Mouse (Mus musculus) monocyte, adult 2 months (primary cell): Measurements from ENCODE around the gene Ap5s1.
"Not testable (repeated sequence)": the region's sequence is repeated elsewhere in the genome, so short reads cannot be mapped to it uniquely, and the experiment has no call there.

ENCODE experiments used
- DNase-seq, 2 experiments: peaks; one replicate each; pipeline ENCODE4 v3.0.0; 2022; ENCODE audit warnings: low spot score in 2 of 2, low read depth in 1 of 2

Ap5s1 gene

DNA sequence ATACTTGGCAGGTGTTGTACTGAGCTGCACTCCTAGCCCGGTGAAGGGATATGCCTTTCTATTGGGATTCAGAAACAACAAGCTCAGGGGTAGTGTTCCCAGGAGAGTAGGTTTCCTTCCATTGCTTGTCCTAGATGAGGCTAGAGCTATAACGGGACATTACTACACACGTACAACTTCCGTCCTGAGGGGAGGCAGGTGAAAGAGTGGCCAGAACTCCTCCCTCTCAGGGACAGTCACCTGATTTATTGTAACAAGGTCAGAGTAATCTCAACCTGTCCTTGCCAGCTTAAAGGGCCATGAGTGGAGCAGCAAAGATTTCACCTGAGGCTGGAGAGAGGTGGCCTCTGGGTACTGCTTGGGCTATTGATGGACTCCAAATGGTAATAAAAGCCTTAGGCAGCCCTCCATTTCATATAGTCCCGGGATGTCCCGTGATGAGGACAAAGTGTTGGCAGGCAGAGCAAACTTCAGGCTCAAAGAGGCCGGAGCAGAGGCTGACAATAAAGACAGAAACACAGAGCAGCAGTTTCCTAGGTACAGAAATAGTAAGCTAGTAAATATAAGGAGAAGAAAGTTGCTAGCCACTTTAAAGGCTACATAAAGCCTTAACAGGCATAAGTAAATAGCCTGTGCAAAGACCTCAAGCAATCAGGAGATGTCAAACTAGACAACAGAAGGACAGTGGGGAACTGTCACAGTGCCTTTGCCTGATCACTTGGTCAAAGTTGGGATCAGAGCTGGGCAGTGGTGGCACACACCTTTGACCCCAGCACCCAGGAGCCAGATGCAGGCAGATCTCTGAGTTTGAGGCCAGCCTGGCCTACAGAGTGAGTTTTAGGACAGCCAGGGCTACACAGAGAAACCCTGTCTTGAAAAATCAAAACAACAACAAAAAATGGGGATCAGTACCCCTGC is 9.3 kb downstream of the Ap5s1 start:
- DNase-seq: no peak

DNA sequence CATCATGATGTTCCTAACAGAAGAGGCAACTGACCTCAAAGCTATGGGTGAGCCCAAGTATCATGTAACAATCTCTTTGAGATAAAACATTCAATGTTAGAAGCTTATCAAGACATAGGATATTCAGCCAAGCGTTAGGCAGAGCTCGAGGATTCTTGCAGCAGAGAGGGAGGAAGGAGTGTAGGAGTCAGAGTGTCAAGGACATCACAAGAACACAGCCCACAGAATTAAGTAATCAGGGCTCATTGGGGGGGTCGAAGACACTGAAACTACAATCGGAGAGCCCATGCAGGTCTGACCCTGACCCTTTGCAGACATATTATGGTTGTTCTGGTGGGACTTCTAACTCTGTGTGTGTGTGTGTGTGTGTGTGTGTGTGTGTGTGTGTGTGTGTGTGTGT is 13.2 kb downstream of the Ap5s1 start:
- no peak for DNase-seq

DNA sequence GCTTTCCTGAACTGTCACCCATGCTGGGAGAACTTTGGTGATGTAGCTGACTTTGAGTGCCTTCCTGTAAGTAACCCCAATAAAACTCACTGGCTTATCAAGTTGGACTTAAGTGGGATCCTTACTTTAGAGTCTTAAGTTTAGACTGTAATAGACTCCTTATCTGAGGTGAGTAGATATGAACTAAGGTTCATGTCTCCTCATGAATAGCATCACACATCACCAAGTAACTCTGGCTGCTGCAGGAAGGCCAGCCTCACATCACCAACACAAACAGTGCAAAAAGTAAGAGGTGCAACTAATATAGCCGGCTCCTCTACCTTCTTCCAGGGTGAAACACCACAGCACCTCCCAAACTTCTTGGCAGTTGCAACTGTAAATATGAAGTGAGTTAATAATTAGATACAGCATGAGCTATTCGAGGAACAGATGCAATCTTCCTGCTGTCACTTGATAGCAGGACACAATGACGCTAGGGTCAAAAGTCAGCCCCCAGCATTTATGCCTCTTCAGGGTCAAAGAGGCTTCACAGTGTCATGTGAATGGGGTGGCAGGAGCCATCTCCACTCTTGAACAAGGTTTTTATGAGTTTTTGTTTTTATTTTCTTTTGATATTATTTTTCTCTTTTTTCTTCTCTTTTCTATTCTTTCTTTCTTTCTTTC is 15.1 kb downstream of the Ap5s1 start:
- no peak for DNase-seq

DNA sequence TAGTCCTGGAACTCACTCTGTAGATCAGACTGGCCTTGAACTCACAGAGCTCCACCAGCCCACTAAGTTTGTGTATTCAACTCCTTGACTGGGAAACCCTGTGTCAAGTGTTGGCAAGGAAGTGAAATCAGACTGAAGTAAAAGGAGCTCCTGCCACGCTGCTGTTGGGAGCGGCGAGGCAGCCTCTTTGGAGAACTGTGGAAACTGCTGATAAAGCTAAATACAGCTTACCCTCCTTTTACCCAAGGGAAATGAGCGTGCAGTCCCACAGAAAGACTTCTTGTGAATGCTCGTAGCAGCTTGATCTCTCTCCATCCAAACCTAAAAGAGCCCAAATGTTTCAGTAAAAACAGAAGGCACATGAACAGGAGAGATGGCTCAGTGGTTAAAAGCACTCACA is 15.7 kb downstream of the Ap5s1 start:
- DNase-seq: no peak

DNA sequence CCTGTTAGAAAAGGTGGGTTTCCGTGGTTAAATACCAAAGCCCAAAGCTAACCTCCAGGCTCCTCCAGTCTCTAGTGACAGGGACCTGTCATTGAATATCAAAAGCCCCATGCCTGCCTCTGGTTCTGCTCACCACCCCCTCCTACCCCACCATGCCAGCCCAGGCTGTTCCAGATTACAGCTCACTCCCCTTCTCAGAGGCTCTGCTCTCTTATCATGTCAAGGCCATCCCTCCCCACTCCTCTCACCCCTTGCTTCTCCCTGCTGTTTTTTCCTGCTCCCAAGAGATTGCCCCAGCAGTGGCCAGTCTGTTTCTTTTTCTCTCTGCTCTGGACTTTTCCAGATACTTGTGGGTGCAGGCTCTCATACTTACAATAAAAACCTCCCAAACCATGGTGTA is 16.7 kb downstream of the Ap5s1 start:
- no peak for DNase-seq

DNA sequence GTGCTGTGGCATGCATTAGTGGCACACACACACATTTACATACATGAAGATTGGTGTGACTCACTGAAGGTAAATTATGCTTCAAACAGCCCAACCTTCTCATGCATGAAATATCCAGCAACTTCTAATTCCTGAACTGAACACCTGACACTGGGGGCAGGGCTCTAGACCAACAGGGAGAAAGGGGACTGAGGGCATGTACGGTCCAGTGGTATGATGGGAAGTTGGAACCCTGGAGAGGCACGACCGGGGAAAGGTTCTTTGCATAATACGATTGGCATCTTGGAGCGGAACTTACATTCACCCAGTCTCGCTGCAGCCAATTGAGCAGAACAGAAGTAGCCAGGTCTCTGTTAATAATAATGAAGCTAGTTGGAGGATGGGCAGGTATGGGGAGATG is 18.3 kb downstream of the Ap5s1 start:
- DNase-seq: no peak

DNA sequence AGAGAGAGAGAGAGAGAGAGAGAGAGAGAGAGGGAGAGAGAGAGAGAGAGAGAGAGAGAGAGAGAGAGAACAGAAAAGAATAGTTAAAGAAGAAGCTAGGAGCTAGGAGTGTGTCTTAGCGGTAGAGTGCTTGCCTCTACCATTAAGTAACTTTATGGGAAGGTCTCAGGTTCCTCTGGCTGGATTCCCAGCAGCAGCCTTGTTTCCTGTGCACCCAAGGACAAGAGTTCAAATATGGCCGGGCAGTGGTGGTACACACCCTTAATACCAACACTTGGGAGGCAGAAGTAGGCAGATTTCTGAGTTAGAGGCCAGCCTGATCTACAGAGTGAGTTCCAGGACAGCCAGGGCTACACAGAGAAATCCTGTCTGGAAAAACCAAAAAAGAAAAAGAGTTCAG is 19.8 kb downstream of the Ap5s1 start:
- DNase-seq: not testable (repeated sequence)

DNA sequence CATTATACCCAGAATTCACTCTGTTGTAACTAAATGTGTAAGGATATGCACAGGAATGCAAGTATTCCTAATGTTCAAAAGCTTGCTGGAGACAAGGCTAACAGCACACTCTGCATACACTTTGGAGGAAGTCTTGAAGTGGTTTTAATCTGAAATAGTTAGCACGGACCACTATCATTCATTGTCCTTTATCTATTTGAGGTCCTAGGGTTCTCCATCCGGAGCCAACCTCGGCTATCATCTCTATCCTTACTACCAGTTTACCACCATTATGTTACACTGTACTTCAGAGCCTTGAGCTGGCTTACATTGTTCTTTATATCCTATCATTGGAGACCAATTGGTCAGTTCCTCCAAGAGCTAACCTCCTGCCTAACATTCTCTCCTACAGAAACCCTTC is 20.4 kb downstream of the Ap5s1 start:
- DNase-seq: no peak

DNA sequence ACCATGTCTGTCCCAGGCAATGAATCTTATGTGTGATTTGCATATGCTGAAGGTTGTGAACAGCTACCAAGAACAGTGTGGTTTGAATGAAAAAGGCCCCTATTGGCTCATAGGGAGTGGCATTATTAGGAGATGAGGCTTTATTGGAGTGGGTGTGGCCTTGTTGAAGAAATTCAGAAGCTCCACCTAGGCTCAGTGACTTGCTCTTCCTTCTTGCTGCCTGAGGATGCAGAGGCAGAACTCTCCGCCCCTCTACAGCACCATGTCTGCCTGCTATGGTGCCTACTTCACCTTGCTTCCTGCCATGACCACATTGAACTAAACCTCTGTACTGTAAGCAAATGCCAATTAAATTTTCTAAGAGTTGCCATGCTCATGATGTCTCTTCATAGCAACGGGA is 25.7 kb downstream of the Ap5s1 start:
- no peak for DNase-seq

DNA sequence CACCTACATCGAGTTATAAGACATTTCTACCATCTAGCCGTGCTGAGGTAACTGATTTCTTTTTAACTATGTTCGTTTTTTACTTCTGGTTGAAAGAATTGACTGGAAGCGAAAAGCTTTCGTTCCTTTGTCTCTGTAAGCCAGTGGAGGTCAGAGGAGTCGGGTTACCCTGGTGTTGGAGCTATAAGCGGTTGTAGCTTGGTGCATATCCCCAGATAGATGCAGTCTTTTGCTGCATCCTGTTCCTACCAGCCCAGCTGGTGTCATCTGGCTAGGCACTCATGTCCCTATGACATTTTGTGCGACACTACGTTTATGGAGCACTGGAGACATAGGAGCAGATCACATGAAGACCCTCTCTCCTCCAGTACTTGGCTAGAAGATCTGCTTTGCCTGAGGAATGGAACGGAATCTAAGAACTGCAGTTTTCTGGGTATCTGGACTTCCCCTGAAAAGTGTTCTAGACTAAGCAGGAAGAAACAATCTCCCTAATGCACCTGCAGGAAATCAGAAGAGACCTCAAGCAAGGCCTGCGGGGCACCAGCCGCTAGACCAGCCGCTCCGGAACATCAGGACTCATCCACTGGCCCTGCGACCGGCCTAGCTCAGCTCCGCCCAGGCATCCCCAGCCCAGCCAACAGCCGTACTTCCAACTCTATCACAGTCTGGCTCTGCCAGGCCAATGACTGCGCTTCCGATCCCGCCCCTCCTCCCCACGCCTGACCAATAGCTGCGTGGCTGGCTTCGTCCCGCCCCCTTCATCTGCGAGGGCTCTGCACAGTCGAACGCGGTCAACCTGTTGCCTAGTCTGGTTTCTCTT is 26.6 kb downstream of the Ap5s1 start, which contains the start of gene Mavs:
TSS of gene Mavs (plus strand) at position 757 of the 820 bp plus-strand sequence.
- peak; percentile 81 to 88 for DNase-seq

DNA sequence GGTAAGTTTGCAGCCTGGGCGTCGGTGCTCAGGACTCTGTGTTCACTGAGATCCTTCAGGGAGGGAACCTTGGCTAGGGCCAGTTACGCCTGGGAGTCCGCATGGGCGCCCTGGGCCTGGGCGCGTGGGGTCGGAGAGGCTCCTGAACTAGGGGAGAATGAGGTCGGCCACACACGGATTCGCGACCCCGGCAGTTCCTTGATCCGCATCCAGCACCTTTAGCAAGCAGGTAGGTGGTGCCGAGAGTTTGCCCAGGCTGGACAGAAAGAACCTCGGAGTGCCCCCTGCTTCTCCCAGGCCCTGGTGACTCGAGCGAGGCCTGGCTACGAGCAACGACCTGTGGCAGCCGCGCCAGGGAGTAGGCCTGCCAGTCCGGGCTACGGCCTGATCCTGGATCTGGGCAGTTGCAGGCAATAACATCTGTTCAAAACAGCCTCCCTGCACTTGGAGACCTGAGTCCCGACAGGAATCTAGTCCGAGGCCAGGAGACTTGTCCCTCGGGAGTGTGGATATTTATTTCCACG is 27.3 kb downstream of the Ap5s1 start:
- DNase-seq: no peak

DNA sequence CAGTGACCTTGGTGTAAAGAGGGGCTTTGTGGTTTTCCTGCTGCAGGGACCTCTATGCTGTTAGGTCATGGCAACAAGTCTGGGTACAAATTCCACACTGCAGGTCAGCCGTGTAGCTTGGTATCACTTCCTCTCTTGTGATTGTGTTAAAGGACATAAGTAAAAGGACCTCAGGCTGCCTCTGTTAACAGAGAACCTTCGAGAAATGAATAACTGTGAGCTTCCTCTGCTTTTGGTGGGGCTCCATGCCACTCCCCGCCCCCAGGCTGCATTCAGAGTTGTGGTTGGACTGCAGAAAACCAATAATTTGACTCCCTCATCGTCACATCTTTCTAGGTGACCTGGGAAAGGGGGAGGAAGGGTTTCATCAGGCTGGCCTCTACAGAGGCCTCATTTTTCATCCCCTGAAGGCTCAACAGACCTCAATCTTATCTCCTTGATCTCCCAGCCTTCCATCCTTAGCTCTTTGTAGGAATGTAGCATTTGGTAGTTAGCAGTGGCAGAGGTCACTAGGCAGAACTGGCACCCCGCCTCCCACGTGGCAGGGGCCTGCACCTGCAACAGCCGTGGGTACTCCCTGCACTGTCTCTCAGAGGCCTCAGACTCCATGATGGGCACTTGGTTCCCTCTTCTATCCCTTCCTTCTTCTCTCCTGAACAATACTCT is 28.2 kb downstream of the Ap5s1 start:
- DNase-seq: peak in 1 of 2 experiments; percentile 16

DNA sequence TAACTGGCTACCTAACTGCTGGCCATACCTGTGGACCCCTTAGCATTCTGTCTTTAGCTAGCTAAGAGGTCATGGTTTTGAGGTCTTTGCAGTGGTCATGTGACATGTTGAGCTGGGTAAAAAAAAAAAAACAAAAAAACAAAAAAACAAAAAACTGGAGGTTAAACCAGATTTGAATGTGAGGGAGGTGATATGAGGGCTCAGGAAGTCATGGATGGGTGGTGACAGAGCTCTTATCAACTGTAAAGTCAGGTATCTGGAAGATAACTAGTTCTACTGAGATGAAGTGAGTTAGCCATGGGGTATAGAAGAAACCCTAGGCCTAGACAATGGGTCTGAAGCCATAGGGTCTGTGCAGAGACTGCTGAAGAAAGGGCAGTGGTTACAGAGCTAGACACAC is 35.3 kb downstream of the Ap5s1 start:
- no peak for DNase-seq

DNA sequence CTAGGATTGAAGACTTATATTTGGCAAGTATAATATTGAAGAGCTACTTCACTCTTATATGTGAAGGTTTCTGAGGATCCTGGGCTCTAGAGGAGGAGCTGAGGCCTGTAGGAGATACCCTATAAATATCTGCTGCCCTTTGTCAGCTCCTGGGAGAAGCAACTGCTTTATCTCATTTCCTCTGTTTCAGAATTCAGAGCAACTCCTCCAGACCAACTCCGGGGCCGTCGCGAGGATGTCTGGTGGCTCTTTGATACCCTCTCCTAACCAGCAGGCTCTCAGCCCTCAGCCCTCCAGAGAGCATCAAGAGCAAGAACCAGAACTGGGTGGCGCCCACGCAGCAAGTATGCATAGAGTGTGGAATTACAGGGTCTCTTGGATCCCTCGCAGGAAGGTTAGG is 36.1 kb downstream of the Ap5s1 start:
- DNase-seq: no peak

DNA sequence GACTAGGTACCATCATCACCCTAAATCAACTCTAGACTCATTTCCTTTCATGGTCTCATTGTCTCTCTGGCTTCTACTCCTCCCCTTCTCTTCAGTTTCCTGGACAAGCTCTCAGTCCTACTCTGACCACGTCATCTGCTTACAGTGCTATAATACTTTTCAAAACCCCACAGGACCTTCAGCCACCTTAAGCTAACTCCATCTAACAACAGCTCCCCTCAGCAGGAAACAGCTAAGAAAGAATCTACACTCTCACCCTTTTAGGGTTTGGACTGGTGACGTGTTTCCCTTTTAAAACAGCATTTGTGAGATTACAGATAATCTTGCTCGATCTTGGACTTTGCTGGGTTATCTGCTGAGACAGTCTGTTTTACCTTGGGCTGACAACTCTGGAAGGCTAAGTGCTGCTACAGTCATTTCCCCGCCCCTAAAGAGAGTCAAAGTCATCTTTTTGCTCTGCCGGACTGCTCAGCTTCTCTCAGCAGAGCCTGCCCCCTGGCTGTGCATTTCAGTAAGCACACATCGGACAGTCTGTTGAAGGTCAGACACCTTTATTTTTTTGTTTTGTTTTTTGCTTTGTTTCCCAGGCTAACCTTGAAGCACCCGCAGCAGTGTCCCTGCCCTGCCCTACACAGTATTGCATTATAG is 46.9 kb downstream of the Ap5s1 start:
- DNase-seq: peak in 1 of 2 experiments; percentile 23

DNA sequence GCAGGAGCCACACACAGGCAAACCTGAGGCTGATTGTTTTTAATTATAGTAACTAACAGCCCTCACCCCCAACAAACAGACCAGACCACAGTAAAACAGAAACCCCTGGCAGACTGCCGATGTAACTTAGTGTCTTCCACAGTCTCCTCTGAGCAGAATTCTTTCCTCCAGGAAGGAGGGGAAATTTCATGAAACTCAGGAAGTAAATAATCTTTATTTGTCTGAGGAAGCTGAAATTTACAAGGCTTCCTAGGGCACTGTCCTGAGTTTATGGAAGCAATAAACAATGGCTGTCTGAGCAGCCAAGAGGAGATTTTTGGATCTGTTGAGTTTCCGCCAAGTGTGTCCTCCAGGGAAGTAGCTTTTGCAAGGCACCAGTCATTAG is 47.4 kb downstream of the Ap5s1 start:
- DNase-seq: no peak

DNA sequence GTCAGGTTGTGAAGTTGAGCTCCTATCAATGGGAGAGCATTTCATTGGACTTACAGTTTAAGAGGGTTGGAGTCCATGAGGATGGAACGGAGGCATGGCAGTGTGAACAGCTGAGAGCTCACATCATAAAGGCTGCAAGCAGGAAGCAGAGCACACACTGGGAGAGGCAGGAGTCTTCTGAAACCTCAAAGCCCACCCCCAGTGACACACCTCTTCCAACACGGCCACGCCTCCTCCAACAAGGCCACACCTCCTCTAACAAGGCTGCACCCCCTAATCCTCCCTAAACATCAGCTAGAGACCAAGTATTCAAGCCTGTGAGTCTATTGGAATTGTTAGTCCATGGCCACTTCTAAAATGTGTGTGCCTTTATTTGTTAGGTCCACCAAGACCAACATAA is 48.9 kb downstream of the Ap5s1 start:
- no peak for DNase-seq

DNA sequence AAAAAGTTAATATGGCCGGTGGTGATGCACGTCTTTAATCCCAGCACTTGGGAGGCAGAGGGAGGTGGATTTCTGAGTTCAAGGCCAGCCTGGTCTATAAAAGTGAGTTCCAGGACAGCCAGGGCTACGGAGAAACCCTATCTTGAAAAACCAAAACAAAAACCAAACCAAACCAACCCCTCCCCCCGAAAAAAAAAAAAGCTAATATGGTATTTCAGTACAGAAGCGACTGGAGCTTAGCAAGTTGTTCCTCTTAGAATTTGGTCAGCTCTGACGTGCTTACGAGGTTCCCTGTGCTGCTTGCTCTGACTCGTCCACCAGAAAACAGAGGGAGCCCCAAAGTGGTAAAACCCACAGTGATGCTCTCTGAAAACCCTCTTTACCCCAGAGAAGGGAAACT is 51.8 kb downstream of the Ap5s1 start:
- DNase-seq: no peak

DNA sequence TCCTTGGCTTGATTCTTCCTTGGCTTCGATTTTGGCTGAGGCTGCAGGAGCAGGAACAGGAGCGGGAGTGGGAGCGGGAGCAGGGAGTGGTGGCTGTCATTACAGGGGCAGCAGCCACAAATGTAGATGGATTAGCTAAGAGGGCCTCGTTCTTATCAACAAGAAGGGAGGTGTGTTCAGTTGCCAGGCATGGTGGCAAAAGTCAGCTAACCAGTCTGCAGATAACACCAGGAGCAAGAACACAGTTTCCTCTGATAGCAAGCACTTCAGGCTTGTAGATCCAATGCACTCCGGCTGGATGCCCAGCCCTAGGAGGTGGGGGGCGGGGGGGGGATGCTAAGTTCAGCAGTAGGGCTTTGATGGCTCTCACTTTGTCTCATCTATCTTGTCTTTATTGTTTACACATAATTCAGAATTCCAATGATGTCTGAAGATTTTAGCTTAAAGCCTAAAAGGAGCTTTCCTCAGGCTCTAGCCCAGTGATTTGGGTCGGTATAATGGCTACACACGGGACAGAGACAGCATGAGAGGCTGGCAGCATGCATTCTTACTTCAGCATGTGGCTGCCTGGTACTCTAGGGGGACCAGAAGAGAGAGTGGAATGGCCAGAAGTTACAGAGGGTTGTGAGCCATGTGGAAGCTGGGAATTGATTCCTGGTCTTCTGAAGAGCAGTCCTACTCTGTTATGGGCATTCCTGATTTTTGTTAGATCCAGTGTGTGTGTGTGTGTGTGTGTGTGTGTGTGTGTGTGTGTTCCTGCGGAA is 53.8 kb downstream of the Ap5s1 start:
- no peak for DNase-seq
